Mouse (Mus musculus): Measurements from ENCODE around the gene Plaa. TPM values are rescaled to one million over a fixed set of nuclear protein-coding genes. Genes with fewer than 3 reads are reported as not detected.

The Plaa gene
- total RNA-seq, 2 experiments from 2014 or later, result 32.0 to 35.6 TPM

DNA sequence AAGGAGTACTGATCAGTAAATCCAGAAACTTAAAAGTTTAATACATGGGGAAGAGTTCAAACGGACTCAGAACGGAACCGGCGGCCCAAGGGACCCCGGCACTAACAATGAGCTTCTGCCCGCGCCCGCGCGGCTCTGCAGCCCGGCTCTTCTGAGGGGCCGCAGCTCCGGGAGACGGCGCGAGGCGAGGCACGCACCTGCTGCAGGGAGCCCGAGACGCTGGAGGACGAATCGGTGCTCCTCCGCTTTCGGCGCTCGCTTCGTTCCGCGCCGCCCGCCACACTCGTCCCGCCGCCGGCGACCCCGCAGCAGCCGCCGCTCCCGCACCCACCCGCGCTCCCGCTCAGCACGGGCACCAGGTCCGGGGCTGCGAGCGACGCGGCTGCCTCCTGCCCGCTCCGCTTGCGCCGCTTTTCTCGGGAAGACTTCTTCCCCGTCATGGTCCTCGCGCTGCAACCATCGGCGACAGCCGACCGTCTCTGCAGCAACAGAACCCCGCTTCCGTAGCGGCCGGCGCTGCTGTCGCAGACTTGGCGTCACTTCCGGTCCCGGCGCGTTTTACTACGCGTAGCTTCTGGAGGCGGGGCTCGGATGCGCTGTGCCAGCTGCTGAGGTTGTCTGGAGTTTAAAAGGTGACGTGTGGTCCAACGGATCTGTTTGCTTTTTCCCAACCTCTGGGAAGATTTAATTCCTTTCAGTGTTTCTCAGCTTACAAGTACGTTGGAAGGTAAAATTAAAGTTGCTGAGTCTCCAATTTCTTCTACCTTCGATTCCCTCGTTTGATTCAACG is 46.6 kb downstream of the Plaa start, which contains the start of the genes Gm10306 and Caap1:
Gene Gm10306, plus strand, starts transcription at position 282 of the 790 bp plus-strand sequence.
Gene Caap1, minus strand, starts transcription at position 532 of the 790 bp plus-strand sequence.
- DNase-seq, result peak; percentile 91

DNA sequence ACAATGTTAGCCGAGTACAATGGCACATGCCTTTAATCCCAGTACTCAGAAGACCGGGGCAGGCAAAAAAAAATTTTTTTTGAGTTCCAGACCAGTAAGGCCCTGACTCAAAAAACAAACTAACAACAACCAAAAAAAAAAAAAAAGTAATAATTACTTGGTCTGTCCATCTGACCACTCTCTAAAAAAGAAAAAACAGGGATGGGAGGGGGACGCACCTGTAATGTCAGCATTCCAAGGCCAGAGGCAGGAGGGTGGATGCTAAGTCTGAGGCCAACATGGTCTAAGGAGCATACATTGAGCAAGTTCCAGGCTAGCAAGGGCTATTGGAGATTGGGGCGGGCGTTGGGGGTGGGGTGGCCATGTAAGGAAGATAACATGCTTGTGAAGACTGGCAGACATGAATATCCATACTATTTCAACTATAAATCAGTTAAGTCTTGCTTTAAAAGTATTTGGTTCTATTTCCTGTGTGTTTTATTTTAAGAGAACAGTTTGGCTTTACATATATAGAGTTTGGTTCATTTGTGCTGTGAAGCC is 48.0 kb downstream of the Plaa start:
- DNase-seq, result no peak

DNA sequence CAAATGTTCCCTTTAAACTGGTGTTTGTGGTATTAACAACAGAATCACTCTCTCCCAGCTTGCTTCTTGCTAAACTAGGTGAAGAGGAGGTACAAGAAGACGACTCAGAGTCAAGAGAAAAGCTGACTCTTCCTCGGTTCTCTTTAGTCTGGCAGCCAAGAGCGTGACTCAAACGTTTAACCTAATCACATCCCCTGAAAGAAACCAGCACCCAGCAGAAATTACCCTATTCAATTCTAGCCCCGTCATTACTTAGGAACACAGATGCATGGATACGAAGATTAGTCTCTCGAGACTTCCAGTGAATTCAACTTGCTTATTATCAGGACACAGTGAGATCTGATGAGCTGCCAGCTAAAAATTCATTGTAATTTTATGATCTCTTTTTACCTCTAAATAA is 58.7 kb downstream of the Plaa start:
- DNase-seq, result no peak

- no peak for DNase-seq
These were observed 60.0 kb downstream of the Plaa start for GRCm38 (mm10) chr4:94543041-94543440.

- no peak for DNase-seq
These were observed 69.8 kb downstream of the Plaa start for GRCm38 (mm10) chr4:94533205-94533604.

GRCm38 (mm10) chr4:94529448-94529847 is 73.6 kb downstream of the Plaa start:
- no peak for DNase-seq

- no peak for DNase-seq
These were observed 79.7 kb downstream of the Plaa start for GRCm38 (mm10) chr4:94523321-94523720.

- DNase-seq, result peak; percentile 7
These were observed 85.4 kb downstream of the Plaa start for GRCm38 (mm10) chr4:94517631-94518030.

Other genes with a start within 250 kb of the Plaa start
- not detected for gene Gm10306, start 46.7 kb downstream of the Plaa start, total RNA-seq (2021)
- 1 to 10 TPM; 2.7 to 3.0 TPM for gene Caap1, start 46.4 kb downstream of the Plaa start, total RNA-seq (2021)
- gene Ift74, start 11.2 kb upstream of the Plaa start, total RNA-seq (2021), result 1 to 10 TPM; 4.5 to 5.8 TPM
- gene Lrrc19, start 46.9 kb upstream of the Plaa start, total RNA-seq (2021), result not detected
- gene Tek, start 136.0 kb upstream of the Plaa start, total RNA-seq (2021), result 10 to 100 TPM; 13.7 to 14.6 TPM

Data from gastrocnemius, postnatal 25 days (tissue).